Mouse (Mus musculus) adrenal gland, adult 2 months (tissue): Measurements from ENCODE around the gene Cgrrf1. TPM values are rescaled to one million over a fixed set of nuclear protein-coding genes. Genes with fewer than 3 reads are reported as not detected.
"Not testable (repeated sequence)": the region's sequence is repeated elsewhere in the genome, so short reads cannot be mapped to it uniquely, and the experiment has no call there.

Experiments
- DNase-seq: peaks from one replicate; pipeline ENCODE4 v3.0.0; 2021
- long read RNA-seq: library from polyadenylated mRNA; stranded (forward); transcript quantifications from one replicate; pipeline ENCODE4 v2.0.0, GENCODE M21; 2021
- polyA plus RNA-seq: library from polyadenylated mRNA; depleted of rRNA; stranded (reverse); fragments of >200 nt; gene quantifications from 2 replicates; pipeline ENCODE4 v1.2.3, GENCODE M21; 2012; rRNA removed
- total RNA-seq, 2 experiments: library from RNA; stranded (reverse); gene quantifications; 2 replicates each; pipeline ENCODE4 v1.2.3; 2021

Gene Cgrrf1
- total RNA-seq: 10 to 100 TPM; 46.7 to 50.5 TPM
- 16.4 and 16.9 TPM in 2 replicates for polyA plus RNA-seq
- long read RNA-seq, transcript Cgrrf1-201 (6 exons, 1,324 nt): major isoform, 19 of 26 reads
- long read RNA-seq, partial matches to known transcripts: 1 of 26 reads
- long read RNA-seq, other reads (novel, unspliced or antisense): 1 of 26 reads

DNA sequence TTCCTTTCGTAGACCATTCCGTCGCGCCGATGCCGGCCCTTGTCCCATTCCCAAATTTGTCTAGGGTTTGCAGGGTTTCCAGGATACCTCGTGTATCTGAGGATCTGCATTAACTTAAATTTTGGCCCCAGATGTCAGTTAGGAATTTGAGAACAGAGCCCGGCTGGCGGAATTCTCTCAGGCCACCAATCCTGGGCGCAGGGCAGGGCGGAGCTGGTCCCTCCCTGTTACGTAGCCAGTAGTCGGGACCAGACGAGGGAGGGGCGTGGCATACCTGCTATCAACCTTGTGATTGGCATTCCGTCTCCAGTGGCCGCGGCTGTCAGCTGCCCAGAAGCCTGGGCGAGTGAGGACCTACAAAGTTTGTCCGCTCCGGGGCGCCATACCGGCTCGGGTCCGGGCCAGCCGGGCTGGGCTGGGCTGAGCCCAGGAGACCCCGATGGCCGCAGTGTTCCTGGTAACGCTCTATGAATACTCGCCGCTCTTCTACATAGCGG, at the start of gene Cgrrf1:
Cgrrf1 (plus strand) TSS at position 289 of the 497 bp plus-strand sequence.
- peak; percentile 98 for DNase-seq

DNA sequence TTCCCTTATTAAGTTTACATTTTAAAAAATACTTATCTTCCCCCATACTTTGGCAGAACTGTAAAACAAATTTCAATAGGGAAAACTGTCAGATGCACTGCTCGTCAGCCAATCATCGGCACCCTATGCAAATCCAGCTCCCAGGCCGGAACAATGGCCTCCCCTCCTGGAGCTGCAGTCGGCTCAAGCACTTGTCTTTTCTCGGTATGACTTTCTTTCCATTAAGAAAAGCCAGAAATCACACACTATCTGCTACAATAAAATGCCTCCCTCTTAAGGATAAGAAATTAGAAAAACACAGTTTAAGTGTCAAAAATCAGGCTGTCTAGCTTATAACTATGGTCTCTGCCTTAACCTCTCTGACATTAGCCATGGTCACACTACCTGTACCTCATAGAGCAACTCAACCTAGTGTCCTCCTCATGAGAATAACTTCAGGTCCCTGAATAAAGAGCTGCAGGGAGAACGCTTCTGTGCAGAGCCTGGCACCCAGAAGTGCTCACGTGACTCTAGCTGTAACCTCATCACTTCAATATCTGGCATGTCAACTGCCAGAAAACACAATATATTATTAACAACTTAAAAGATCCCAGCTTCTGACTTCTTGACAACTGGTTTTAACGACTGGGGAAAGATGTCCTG, 49.6 kb upstream of the Cgrrf1 start:
- DNase-seq: no peak

DNA sequence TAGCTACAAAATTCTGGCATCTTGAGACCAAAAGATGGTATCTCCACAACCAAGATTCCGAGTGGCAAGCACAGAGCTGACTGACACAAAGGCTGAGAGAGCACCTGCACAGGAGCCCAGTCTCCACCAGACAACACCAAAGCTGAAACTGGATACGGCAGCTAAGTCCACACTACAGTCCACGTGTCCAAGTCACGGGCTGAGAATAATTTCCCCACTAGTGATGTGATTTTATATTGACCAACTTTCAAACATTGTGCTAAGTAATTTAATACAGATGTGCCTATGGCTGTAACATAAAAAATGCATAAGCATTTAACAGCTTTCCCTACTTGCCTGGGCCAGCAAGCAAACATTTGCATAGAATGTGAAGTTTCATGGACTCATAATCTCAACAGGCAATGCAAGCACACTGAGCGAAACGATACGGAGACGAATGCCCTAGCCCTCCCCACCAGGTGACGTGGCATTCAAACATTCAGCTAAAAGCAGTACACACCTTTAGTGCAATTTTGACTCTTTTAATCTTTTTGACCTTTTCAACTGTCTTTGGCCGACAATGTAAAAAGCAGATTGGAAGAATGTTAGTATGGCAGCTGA, 48.5 kb upstream of the Cgrrf1 start:
- DNase-seq: no peak

DNA sequence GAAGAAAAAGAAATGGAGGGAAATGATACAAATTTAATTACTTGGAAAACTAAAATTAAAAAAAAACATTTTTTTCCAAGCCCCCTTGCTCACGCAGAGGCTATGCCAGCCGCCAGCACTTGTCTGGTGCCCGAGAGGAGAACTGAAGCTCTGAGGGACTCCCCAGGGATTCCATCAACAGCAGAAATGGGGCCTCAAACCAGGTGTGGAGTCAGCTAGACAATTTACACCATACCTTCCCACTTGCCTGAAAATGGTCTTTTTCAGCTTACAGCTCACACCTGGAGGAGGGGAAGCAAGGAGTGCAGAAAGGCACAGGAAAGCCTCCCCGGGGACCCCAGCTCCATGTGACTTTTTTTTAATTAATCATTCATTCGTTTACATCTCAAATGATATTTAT, 46.7 kb upstream of the Cgrrf1 start:
- DNase-seq: no peak

DNA sequence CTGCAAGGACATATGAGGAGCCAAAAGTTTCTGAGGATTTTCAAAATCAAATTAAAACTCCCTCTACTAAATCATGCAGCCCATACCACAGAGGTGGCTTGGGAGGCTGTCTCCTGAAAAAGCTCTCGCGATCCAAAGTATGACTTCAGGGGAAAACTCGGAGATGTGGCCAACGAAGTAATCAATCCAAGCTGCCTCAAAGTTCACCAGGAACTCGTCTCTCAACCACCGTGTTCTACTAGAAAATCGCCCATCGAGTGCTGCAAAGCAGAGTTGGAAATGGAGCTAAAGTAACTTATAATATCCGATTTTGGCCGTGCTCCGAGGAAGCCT, 44.5 kb upstream of the Cgrrf1 start:
- DNase-seq: no peak

DNA sequence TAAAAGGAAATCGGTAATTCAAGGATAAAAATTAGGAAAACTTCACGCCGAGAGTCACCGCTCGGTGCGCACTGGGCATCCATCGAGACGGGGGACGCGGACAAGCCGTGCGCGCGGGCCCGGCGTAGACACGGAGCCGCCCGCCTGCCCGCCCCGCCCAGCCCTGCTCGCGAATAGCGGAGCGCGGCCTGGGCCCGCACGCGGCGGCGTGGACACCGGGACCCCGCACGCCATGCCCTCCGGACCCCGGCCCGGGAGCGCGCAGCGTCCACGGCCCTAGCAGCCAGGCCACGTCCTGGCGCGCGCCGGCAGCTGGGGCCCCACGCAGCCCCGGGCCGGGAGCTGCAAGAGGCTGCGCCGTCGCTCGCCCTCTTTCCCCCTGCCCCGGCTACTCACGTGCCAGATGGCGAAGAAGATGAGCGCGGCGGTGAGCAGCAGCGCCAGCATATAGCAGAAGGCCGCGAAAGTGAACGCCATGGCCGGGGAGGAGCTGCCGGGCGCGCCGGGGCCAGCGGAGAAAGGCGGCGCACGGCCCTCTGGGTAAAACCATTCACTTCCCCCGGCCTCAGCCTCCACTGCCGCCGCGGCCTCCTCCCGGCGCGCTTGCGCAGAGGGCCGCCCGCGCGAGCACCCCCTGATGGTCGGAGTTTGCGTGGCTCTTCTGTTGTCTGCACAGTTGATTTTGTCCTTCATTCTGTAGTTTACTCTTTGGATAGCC, 44.0 kb upstream of the Cgrrf1 start, which contains the start of gene Cnih1:
Cnih1 (minus strand) TSS at position 625 of the 718 bp plus-strand sequence.
- peak; percentile 95 for DNase-seq

DNA sequence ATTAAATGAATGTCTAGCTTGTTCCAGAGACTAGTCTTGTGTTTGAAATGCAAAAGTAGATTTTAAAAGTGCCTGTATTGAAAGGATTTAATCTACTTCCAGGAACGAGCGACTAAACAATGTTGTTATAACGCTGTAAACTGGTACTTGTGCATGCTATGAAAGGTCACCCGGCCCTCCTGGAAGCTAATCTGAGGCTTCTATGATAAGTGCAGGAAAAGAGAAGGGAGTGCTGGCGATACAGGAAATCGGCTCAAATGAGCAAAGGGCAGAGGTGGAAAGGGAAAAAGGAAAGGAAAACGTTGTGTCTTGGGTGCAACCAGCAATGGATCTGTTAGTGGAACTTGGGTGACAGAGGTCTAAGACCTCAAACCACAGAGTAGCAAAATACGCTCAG, 43.4 kb upstream of the Cgrrf1 start:
- peak; percentile 29 for DNase-seq

DNA sequence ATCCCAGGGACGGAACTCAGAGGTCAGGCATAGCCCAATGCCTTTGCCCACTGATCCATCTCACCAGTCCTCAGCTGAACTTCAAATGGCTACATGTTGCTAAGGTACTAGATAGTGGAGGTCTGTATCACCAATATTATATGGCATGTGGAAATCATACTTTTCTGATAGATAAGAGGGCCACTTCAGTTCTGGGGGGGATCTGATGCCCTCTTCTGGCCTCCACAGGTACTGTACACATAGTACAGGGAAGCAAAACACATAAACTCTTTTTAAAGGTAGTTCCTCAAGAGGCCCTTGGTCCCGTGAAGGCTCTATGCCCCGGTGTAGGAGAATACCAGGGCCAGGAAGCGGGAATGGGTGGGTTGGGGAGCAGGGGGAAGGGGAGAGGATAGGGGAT, 41.6 kb upstream of the Cgrrf1 start:
- no peak for DNase-seq

DNA sequence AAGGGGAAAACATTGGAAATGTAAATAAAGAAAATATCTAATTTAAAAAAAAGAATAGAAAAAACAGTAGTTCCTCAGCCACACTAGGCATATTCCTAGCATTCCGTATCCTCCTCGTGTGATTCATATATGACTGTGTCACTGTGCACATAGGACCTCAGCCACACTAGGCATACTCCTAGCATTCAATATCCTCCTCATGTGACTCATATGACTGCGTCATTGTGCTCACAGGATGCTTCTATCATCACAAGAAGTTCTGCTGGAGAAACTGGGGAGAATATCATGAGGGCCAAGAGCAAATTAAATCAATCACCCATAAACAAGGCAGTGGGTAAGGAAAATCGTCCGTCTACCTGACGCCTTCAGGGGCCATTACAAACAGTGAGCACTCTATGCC, 41.2 kb upstream of the Cgrrf1 start:
- DNase-seq: no peak

DNA sequence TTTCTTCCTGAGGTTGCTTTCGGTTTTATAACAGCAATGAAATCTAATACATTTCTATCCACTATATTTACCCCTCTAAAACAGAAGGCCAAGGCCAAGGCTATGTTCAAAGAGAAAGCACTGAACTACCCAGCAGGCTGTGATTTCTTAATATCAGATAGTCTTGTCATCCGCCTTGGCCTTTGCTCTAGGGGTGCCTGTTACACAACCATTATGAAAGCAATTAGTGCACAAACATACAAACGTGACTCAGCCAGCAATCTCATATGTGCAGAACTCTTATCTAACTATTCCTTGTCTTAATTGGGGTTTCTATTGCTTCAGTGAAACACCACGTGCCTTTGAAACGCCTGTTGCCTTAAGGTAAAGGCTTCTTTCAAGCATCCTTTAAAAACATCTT, 37.8 kb upstream of the Cgrrf1 start:
- DNase-seq: peak; percentile 84

DNA sequence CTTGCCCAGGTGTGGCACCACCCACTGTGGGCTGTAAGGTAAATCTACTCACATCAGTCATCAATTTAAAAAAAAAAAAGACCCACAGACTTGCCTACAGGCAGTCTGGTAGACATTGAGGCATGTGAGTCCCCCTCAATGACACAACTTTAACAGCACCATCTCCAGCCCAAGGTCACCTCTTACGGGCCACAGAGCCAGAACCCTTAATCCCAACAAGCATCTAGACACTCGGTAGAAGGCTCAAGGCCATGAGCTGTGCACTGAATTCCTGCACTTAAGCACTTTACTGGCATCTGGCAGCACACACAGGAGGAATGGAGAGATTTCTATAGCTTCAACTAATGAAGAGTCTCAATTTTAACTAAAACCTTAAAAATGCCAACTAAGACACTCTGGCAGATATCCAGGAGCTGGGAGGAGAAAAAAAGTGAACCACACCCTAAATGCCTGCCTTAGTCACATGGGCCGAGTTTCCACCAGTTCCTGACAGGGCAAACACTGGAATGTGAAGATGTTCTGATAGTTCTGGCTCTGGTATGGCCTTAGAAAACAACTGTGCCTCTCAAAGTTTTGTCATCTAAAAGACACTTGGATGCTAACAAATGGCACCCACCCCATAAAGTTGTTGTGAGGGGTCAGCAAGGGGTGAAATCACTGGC, 31.1 kb upstream of the Cgrrf1 start:
- DNase-seq: no peak

DNA sequence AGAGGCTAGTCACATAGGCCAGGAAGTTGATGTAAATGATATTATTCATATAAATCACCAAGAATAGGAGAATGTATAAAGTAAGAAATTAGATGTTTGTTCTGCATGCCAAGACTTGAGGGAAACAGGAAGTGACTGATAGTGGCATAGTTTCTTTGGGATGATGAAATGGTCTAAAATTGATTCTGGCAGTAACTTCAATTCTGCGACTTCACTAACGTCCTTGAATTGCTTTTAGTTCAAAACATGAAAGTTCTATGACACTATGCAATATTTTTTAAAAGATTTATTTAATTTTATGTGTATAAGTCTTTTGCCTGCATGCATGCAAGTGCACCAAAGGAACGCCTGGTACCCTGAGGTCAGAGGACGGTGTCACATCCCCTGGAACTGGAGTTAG, 28.7 kb upstream of the Cgrrf1 start:
- DNase-seq: no peak

DNA sequence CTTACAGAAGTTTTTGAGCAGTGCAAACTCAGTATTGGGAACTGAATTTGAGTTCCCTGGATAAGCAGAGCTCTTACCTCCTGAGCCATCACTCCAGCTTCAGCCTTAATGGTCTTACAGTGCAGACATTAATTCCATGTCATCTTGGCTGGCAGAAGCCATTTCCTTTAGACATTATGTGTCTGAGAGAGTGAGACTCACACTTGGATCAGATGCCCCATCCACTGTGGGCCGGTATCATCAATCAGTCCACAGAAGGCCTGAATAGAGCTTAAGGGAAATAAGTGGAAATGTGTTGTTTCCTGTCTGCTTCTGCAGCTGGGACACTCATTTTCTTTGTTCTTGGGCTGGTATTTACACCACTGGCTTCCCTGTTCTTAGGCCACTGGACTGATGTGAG, 28.1 kb upstream of the Cgrrf1 start:
- DNase-seq: no peak

DNA sequence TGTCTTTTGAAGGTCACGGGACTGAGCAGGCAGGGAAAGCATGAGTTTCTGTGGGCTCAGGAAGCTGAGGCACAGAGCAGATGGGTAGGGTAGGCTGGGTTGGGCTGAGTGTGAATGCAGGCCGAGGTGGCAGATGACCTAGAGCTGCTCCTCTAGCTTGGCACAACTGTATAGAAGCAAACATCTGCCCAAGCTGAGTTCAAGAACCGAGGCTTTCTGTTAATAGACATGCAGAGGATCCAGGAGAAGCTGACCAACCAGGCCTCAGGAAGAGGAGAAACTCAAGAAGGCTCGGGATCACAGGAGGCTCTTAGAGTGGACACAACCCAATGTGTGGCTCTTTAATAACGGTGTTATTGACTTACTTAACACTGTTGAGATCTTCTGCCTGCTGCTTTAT, 25.7 kb upstream of the Cgrrf1 start:
- DNase-seq: peak; percentile 20

DNA sequence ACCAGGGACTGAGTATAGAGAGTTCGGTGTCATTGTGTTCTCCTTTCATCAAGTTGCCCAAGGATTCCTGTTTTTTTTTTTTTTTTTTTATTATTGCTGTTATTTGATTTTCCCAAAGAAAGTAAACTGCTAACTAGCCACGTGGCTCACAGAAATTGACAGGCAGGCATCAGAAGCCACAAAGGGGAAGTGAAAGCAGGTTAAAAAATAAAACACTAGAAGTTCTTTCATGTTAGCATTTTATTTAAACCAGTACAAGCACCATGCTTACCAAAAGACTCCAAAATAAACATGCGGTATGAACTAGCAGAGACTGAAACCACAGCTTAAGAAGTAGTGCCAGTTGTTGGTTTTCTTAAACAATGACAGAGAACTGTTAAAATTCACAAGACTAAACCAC, 24.0 kb upstream of the Cgrrf1 start:
- DNase-seq: no peak

DNA sequence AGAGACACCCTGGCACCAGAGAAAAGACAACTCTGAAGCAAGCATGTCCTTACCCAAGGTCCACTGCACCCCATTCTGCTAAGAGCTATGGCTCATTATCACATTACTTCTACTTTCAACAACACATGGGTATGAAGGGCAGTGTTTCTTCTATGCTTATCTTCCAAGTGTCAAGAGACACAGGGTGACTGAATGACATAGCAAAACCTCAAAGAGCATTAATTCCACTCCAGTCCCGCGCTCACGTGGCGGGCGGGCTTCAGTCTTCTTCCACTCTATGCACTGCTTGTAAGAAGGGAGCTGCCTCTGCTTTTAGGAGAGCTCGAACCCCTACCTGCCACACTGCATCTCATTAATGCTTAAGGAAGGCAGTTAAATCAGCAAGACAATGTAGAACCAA, 16.3 kb upstream of the Cgrrf1 start:
- DNase-seq: no peak

DNA sequence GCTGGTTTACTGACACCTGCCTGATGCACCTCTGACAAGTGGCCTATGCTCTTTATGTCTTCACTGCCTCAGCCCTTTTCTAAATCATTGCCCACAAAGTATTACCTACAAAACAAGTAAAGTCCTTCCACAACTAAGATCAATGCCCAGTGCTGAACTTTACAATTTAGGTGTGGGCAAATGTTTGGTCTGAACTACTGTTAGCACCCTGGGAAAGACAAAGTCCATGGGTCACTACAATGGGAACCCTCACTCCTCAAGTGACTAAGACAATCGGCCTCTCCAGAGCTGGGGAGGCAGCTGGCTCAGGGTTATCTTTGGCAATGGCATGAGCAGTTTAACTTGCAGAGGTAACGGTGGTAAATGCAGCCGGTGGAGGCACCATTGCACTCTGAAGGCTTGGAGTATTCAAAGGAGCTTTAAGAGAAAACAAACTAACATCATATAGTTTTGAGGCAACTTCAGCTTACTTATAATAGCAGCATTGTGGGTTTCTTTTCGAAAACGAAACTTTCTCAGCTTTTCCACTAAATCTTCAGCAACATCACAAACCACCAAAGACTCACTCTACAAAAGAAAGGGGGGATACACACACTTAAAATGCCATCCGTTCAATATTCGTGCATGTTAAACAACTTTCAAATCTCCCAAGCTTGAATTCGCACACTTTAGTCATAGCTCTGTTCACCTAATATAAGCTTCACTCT, 14.9 kb upstream of the Cgrrf1 start:
- DNase-seq: no peak

DNA sequence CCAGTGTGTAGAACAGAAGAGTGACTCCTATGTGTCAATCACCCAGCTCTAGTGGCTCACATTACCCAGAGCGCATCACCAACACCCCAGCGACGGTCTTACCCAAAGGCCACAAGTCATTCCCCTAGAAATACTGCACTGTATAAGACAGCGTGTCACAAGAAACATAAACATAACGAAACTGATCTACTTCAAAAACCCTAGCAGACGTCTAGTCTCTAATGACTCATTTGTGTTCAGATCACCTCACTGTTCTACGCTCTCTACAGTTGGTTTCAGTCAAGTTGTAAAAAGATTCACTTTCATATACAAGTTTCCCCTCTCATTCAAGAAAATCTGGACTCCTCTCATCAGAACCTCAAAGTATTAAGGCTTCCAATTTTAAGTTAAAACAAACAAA, 13.2 kb upstream of the Cgrrf1 start:
- no peak for DNase-seq

DNA sequence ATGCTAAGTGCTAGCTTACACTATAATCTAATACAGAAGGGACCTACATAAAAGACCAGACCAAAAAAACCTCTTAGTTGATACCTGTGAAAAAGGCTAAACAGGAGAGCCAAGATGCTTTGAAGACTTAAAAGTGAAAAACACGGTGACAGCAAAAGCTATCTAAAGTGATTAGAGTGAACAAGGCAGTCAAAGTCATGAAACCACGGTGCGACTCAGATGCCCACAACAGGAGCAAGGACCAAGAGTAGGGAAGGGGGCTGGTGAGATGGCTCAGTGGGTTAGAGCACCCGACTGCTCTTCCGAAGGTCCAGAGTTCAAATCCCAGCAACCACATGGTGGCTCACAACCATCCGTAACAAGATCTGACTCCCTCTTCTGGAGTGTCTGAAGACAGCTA, 12.0 kb upstream of the Cgrrf1 start:
- not testable (repeated sequence) for DNase-seq

DNA sequence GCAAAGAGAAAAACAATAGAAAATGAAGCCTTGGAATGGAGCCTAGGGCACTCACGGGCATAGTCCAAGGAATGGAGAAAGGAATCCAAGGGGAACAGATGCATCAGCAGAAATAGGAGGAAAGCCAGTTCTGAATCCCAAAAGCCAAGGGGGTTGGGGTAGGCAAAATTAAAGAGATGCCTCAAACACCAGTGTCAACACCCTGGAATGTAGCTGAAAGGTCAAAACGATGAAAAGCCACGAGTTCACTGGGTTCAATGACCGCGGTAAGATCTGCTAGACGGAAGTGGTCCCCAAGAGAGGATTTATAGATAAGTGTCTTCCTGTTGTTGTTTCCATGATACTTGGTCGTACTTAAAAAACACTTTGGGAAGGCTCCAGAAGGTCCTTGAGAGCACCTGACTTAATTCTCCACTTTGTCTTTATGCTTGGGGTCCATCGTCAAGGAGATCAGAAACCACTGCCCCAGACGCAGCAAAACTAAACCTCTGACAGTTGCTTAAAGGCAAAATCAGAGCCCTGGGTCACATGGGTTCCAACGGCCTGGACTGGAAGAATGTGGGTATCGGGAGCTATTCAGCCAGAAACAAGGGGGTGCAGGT, 10.6 kb upstream of the Cgrrf1 start:
- DNase-seq: peak; percentile 53
